Mouse (Mus musculus) cerebellum, adult 11 months (tissue): Measurements from ENCODE around the gene Btbd2.
"Not testable (repeated sequence)": the region's sequence is repeated elsewhere in the genome, so short reads cannot be mapped to it uniquely, and the experiment has no call there.

Experiments used
- DNase-seq: peaks from one replicate; pipeline ENCODE4 v3.0.0; 2022

The Btbd2 gene

DNA sequence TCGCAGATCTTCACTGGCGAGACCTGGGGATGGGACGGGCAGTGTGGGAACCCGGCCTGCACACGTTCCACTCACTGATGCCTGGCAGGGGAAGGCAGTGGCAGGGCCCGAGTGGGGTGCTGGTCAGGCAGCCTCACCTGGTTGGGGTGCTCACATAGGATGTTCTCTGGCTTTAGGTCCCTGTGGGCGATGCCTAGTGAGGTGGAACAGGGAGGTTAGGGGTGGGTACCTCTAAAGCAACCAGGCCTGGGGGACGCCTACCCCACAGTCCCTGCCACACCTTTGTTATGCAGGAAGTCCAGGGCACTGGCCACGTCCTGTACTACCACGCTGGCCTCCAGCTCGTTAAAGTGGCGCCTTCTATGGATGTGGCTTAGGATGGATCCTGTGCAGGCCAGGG is 12.1 kb upstream of the Btbd2 start:
- DNase-seq, result no peak

DNA sequence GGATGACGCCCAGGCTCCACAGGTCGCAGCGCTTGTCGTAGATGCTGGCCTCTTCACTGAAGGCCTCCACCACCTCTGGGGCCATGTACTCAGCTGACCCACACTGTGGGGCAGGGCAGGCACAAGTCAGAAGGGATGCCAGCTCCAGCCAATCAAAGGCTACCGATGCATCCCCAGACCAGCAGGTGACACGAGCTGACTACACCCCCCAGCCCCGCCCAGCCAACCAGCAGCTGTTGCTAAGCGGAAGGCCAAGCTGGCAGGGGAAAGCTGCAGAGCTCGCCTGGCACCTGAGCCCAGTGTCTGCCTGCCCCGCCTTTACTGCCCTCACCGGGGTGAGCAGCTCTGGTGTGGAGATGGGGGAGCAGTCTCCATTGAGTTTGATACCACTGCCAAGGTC is 11.7 kb upstream of the Btbd2 start:
- peak; percentile 68 for DNase-seq

DNA sequence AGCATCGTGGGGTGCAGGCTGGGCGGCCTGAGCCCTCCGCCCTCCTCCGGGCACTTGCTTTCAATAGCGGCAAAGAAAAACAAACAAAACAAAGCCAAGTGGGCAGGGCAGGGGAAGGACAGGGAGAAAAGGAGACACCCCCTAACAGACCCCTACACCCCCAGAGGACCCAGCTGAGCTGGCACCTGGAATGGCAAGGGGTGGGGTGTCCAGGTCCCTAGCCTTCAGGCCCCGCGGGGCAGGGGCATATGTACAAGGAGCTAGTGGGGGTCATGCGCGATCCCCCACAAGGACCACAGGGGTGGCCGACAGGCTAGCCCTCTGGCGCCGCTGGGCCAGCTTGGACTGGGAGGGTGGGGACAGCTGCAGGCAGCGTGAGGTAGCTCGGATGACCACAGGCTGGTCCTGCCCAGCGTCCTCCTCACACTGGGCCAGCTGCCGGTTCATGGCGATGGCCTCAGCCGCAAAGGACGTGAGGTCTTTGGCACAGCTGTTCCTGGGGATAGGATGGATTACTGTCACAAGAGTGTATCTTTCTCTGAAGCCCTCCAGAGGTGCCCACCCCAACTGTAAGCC is 10.1 kb upstream of the Btbd2 start:
- DNase-seq, result no peak

- DNase-seq, result no peak
Measured at GRCm38 (mm10) chr10:80665981-80666733, 9.3 kb upstream of the Btbd2 start.

DNA sequence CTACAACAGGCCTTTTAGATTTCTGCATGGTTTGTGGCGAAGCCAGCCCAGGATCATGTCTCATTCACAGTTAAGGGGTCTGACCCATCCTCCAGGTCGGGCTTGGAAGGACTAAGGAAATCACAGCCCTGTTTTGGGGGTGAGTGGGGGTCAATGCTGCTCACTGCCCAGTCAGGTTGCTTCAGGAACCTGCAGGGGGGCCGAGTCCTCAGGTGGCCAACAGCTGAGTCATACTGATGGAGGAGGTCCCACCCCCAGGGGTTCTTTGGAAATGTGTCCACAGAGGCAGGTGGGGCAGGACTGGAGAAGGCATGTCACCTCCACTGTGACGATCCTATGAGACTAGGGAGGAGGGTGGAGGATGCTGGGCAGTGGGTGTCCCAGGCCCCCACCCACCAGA is 8.6 kb upstream of the Btbd2 start:
- peak; percentile 48 for DNase-seq

- DNase-seq, result no peak
Measured at GRCm38 (mm10) chr10:80665016-80665380, 8.1 kb upstream of the Btbd2 start.

DNA sequence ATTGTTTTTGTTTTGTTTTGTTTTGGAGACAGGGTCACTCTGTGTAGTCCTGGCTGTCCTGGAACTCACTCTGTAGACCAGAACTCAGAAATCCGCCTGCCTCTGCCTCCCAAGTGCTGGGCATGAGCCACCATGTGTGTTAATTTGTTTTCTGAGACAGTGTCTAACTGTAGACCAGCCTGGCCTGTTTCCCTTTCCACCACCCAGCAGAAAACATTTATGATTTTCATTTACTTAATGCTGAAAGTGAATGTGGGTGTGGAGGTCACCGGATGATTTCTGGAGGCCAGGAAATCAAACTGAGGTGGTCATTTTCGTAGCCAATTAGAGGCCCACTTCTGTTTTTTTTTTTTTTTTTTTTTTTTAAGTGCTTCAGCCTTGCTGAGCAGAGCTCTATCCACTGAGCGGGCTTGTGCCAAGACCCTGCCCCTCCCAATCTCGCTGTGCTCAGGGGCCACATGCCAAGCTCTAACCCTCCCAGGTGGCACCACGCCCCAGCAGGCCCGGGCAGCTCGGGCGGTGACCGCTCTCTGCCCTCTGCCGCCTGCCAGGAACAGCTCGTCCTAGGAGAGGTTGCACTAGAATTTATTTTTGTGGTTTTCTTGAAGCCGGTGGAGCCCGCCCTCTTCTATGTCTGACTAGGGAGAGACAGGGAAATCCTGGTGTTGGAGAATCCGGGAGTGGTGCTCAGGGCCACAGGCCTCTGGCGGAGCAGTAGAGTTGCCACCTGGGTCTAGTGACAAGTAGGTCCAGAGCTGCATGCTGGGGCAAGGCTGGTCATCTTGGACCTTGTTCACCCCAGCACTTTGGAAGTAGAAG is 7.5 kb upstream of the Btbd2 start:
- DNase-seq, result peak; percentile 73

GRCm38 (mm10) chr10:80663485-80664196 is 6.8 kb upstream of the Btbd2 start:
- no peak for DNase-seq

DNA sequence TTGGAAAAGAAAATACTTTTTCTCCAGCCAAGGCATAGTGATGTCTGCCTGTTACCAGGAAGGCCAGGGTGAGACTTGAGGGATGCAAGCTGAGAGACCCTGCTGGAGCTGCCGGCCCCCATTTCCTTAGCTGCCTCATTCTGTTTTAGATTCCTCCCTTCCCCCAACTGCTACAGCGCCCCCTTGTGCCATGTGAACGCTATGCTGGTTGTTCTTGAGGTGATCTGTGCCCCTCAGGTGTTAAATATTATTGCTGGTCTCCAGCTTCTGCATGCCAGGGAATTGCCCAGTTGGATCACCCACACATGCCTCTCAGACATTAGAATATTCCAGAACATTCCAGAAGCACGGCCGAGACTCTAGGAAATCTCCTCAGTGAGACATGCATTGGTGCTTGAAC is 4.3 kb upstream of the Btbd2 start:
- no peak for DNase-seq

- peak; percentile 68 for DNase-seq
Measured at GRCm38 (mm10) chr10:80659213-80659612, 2.3 kb upstream of the Btbd2 start.

DNA sequence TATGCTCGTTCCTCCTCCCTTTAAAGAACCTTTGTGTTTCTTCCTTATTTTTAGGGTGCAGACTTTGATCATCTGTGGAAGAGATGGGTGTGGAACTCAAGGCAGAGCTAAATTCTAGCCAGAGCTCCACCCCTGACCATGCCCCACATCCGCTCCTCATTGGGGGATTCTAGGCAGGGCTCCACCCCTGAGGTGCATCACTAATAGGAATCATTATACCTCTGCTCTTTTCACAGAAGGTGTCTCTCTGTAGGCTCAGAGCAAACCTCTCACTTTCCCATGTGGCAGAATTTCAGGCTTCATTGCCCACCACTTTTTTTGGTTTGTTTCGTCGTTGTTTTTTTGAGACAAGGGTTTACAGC is 2.0 kb upstream of the Btbd2 start:
- no peak for DNase-seq

DNA sequence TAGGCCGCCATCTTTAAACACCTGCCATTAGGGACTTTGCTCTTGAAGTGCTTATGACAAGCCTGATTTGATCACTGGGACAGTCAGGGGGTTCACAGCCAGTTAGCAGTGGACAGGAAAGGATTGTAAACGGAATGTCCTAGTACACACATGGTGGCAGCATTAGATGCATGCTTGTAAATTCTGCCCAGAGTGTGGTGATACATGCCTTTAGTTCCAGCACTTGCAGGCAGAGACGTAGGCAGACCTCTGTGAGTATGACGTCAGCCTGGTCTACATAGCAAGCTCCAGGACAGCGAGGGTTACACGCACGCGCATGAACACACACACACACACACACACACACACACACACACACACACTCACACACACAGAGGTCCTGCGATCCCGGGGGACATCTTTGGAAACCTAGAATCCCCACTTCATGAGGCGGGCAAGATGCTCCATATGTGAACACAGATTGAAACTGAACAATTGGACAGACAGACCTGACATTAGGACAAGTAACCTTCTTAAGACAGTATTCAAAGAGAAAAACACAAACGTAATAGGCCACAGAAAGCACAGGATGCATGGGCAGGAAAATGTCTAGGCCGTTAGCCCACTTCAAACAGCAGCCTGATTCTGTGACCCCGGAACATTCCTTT is 1.4 kb upstream of the Btbd2 start:
- DNase-seq, result no peak

DNA sequence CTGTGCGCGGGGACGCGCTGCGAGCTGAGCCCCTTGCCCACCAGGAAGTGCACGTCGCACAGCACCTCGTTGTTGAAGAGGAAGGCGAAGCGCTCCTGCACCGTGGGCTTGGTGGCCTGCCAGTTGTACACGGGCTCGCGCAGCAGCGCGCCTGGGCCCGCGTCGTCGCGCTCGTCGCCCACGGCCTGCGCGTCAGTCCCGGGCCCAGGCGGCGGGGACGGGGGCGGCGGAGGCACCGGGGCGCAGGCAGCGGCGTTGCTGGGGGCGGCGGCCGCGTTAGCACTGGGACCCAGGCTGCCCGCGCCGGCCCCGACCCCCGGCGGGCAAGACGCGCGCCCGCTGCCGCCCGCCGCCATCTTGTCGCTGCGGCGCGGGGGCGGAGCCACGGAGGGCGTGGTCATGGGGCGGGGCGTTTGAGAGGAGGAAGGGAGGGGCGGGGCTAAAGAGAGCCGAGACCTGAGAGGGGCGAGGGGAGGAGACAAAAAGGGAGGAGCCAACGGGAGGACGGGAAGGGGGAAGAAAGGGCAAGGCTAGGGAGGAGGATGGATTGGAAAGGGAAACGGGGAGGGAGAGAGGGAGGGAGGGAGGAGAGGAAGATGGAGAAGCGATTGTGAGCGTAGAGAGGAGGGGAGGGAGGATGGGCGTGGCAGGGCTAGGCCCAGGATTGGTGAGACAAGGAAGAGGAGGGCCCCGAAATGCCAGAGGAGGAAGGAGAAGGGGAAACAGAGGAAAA is 575 bp downstream of the Btbd2 start:
- peak; percentile 95 for DNase-seq

- no peak for DNase-seq
Measured at GRCm38 (mm10) chr10:80655406-80656129, 1.3 kb downstream of the Btbd2 start.

DNA sequence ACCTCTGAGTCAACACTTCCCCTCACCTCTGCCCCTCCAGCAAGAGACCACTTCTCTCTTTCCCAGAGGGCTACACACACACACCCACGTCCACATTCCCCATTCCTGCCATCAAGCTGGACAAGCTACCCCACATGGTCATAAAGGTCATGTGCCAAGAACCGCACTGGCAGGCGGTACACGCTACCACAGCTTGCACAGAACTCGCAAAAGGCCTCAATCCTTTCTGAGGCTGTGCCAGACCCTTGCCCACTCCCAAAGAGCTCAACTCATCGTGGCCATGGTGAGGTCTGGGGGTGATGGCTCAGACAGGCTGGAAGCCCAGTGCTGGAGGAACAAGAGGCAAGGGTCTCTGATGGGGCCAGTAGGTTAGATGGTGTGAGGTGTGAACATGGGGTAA is 2.0 kb downstream of the Btbd2 start:
- peak; percentile 43 for DNase-seq

- DNase-seq, result no peak
Measured at GRCm38 (mm10) chr10:80653156-80653720, 3.6 kb downstream of the Btbd2 start.

- no peak for DNase-seq
Measured at GRCm38 (mm10) chr10:80650392-80650791, 6.5 kb downstream of the Btbd2 start.

GRCm38 (mm10) chr10:80649910-80650309 is 7.0 kb downstream of the Btbd2 start:
- not testable (repeated sequence) for DNase-seq

DNA sequence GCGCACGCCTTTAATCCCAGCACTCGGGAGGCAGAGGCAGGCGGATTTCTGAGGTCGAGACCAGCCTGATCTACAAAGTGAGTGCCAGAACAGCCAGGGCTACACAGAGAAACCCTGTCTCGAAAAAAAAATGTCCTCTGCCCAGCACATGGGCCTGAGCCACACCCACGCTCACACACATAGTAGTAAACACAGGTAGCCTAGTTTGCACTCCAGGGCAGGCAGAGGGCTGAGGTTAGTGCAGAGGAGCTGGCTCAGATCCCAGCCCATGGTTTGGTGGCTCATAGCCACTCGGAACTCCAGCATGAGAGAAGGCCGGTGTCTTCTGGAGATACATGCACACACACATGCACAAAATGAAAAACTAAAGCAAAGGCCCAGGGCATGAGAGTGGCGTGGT is 9.9 kb downstream of the Btbd2 start:
- no peak for DNase-seq

DNA sequence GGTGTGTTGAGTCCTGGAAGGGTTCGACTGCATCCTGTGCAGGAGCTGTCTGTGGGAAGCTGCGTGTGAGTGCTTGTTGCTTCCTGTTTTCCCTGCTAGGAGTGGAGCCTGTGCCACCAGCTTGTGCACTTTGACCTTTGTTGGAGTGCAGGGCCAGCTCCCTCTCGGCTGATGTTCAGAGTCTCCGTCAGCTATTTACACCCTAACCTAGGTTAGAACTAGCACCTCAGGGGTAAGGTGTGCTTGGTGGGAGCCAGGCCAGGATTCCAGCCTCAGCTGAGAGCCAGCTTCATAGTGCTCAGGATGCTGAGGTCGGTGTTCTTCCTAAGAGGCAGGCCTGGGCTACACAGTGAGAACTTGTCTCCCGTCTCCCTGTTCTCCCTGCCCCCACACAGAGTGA is 21.5 kb downstream of the Btbd2 start:
- DNase-seq, result no peak

- DNase-seq, result no peak
Measured at GRCm38 (mm10) chr10:80628925-80629324, 27.9 kb downstream of the Btbd2 start.
